Comparison of ENCODE assay signal across 9 mouse cellular contexts in the genomic region with DNA sequence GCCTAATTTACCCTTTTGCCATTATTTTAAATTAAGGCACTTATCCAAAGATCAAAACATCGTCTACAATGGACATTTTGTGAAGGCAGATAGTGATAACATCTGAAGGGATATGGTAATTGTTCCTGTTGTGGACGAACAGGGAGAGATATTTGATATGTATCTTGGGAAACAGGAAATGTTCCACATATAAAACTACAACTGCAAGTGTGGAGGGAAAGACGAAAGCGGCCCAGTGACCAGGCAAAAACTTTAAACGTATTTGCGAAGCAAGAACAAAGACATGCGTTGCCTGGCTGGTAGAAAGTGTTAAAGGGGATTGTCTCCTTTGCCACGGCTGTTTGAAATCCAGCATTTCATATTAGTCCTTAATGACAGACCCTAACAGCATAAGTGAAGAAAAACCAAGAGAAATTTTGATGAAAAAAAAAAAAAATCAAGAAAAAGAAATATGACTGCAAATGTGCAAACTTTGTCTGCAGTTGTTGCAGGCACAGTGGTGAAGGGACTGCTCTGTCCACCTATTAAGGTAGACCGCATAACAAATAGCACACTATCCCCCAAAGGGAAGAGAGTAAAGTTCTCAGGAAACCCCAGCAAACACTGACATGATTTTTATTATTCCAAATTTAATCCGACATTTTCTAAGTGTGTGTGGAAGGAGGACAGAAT.
DNase-seq lines count a peak whose midpoint lies in the region; ATAC-seq lines count a peak whose summit lies in the region.
"Had no signal": no experiment of that assay in that cellular context is flagged by ENCODE, and none has a peak within 500 bp of the region (broad histone marks: within the 10 kb centered on the region; RNA-seq: fewer than 3 reads in every experiment).

No protein-coding gene starts in this region.

- H3K4me2 ChIP-seq in forebrain, embryonic 12.5 days = peak overlapping the region; percentile 40
- H3K4me2 ChIP-seq in midbrain, embryonic 12.5 days (replicated peaks) = peak overlapping the region; percentile 24
- H3K4me2 ChIP-seq: limb, embryonic 15.5 days had no signal

- H3K9ac ChIP-seq in forebrain, embryonic 12.5 days = peak overlapping the region; percentile 50
- H3K9ac ChIP-seq in midbrain, embryonic 12.5 days (replicated peaks) = no peak overlapping the region
- H3K9ac ChIP-seq: limb, embryonic 15.5 days had no signal

- no peaks in the 10 kb centered on the region for H3K9me3 ChIP-seq in forebrain, embryonic 12.5 days
- H3K9me3 ChIP-seq in midbrain, embryonic 12.5 days = no peaks in the 10 kb centered on the region
- H3K9me3 ChIP-seq: limb, embryonic 15.5 days had no signal

- 11% methylated on average over 10 of the region's 10 CpGs for WGBS in forebrain, embryonic 12.5 days
- 26% methylated on average over 10 of the region's 10 CpGs for WGBS in midbrain, embryonic 12.5 days

- peaks cover 29% of the 10 kb centered on the region for H3K4me1 ChIP-seq in forebrain, embryonic 12.5 days
- H3K4me1 ChIP-seq in midbrain, embryonic 12.5 days = peaks cover 9% of the 10 kb centered on the region; the same call in 1 of the 2 replicates
- H3K4me1 ChIP-seq: limb, embryonic 15.5 days had no signal

- peak; percentile 69 for ATAC-seq in forebrain, embryonic 12.5 days (ENCODE audit: low FRiP score)
- peak; percentile 71 for ATAC-seq in midbrain, embryonic 12.5 days (ENCODE audit: low FRiP score, low read depth)

- no peak overlapping the region for H3K4me3 ChIP-seq in forebrain, embryonic 12.5 days (replicated peaks)
- H3K4me3 ChIP-seq in midbrain, embryonic 12.5 days = no peak overlapping the region
- H3K4me3 ChIP-seq: limb, embryonic 15.5 days had no signal

- no peaks in the 10 kb centered on the region for H3K27me3 ChIP-seq in forebrain, embryonic 12.5 days
- H3K27me3 ChIP-seq in midbrain, embryonic 12.5 days = peaks cover 3% of the 10 kb centered on the region; the same call in 1 of the 2 replicates
- H3K27me3 ChIP-seq: limb, embryonic 15.5 days had no signal

- H3K27ac ChIP-seq in forebrain, embryonic 12.5 days = peak overlapping the region; percentile 93
- peak overlapping the region; percentile 40 for H3K27ac ChIP-seq in midbrain, embryonic 12.5 days (replicated peaks)
- H3K27ac ChIP-seq: limb, embryonic 15.5 days had no signal

- H3K36me3 ChIP-seq in forebrain, embryonic 12.5 days (replicated peaks) = no peaks in the 10 kb centered on the region
- H3K36me3 ChIP-seq in midbrain, embryonic 12.5 days = no peaks in the 10 kb centered on the region
- H3K36me3 ChIP-seq: limb, embryonic 15.5 days had no signal

- peak; percentile 21 for DNase-seq in cerebellum, adult 11 months
- no peak for DNase-seq in cerebellum, postnatal 4 days (ENCODE audit: low spot score in 2 of 2)
- peak; percentile 40 for DNase-seq in Muller cell, postnatal 12 days (ENCODE audit: inconsistent ontology term)
- DNase-seq in urinary bladder, postnatal 14 days (ENCODE audit: low spot score) = no peak
- DNase-seq in adrenal gland, adult 18-20 months (ENCODE audit: low spot score in 2 of 2) = no peak
- DNase-seq in frontal cortex, postnatal 36 days (ENCODE audit: low spot score in 2 of 2) = no peak

Comparison
In these comparisons a context has a peak if more than half of its experiments do, and no peak if none do; other contexts are left out.
1. DNase-seq: peak in cerebellum, adult 11 months (single experiment) and Muller cell, postnatal 12 days (single experiment); none in cerebellum, postnatal 4 days (0 of 2), urinary bladder, postnatal 14 days (single experiment), adrenal gland, adult 18-20 months (0 of 2) and frontal cortex, postnatal 36 days (0 of 2).